Mouse (Mus musculus) liver, adult 2 months (tissue): ENCODE measurements around the gene 1700017N19Rik.

Source experiments
- CTCF ChIP-seq: fragments of 200-500 bp; IDR thresholded peaks from 2 replicates; pipeline ENCODE4 v1.5.1; 2011; ENCODE audit warnings: low read depth, low read length, control low read depth
- POLR2A ChIP-seq: fragments of 200-500 bp; IDR thresholded peaks from 2 replicates; pipeline ENCODE4 v1.6.1; 2011; ENCODE audit warnings: low read length, control low read depth; ENCODE audit not compliant: insufficient read depth; ENCODE audit errors: extremely low read depth

GRCm38 (mm10) chr10:100604254-100604653, 14.0 kb downstream of the 1700017N19Rik start:
- TF ChIP-seq CTCF: no peak
- no peak for TF ChIP-seq POLR2A
